Mouse (Mus musculus): Measurements from ENCODE around the gene Hspa12b.

- no peak for TF ChIP-seq FLI1 (IDR thresholded peaks at IDR 0.05; ENCODE audit: low read length)
- no peak for TF ChIP-seq GATA1 (IDR thresholded peaks at IDR 0.05; ENCODE audit: borderline replicate concordance, low read length)
These were observed 12.2 kb downstream of the Hspa12b start for GRCm38 (mm10) chr2:131139287-131139686.

Data from megakaryocyte, embryonic 14.5 days (primary cell).